Mouse (Mus musculus) thymus, postnatal 25 days (tissue): Measurements from ENCODE around the gene Mrfap1.

Experiments
- DNase-seq: peaks from one replicate; pipeline ENCODE4 v3.0.0; 2022

The Mrfap1 gene

DNA sequence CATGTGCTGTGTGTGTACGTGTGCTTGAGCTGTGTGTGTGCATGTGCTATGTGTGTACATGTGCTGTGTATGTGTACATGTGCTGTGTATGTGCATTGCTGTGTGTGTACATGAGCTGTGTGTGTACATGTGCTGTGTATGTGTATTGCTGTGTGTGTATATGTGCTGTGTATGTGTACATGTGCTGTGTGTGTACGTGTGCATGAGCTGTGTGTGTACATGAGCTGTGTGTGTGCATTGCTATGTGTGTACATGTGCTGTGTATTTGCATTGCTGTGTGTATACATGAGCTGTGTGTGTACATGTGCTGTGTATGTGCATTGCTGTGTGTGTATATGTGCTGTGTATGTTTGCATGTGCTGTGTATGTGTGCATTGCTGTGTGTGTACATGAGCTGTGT is 17.1 kb downstream of the Mrfap1 start:
- no peak for DNase-seq

- DNase-seq = no peak
Measured at GRCm38 (mm10) chr5:36778901-36779300, 17.7 kb downstream of the Mrfap1 start.

- no peak for DNase-seq
Measured at GRCm38 (mm10) chr5:36777186-36777585, 19.4 kb downstream of the Mrfap1 start.

GRCm38 (mm10) chr5:36776021-36776575 is 20.5 kb downstream of the Mrfap1 start:
- no peak for DNase-seq

- DNase-seq = no peak
Measured at GRCm38 (mm10) chr5:36775317-36775716, 21.3 kb downstream of the Mrfap1 start.

DNA sequence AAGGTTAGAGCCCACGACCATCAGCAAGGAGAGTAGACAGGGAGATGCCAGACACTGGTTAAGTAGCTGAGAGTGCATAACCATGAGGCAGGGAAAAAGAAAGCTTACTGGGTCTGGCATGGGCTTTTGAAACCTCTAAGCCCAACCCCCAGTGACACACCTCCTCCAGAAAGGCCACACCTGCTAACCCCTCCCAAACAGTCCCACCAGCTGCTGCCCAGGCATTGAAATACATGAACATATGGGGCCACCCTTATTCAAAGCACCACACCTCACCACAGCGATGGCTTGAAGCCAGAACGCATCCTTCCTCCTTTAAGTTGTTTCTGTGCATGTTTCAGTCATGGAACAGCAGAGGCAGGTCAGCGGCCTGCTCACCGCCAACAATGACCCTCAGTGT is 24.0 kb downstream of the Mrfap1 start:
- no peak for DNase-seq

DNA sequence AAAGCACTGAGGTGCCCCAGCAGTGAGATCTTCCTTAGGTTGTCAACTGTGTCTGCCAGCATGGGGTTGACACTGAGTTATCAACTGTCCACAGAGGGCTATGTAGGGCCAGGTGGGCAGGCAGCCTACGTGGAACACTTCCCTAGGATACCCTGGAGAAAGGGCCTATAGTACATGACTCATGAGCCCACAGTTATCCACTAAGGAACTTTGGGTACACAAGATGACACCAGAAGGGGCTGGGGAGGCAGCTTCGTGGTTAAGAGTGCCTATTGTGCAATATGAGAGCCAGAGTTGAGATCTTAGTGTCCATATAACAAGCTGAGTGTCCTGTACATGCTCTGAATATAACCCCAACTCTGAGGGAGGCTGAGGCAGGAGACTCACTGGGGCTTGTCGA is 27.0 kb downstream of the Mrfap1 start:
- no peak for DNase-seq

DNA sequence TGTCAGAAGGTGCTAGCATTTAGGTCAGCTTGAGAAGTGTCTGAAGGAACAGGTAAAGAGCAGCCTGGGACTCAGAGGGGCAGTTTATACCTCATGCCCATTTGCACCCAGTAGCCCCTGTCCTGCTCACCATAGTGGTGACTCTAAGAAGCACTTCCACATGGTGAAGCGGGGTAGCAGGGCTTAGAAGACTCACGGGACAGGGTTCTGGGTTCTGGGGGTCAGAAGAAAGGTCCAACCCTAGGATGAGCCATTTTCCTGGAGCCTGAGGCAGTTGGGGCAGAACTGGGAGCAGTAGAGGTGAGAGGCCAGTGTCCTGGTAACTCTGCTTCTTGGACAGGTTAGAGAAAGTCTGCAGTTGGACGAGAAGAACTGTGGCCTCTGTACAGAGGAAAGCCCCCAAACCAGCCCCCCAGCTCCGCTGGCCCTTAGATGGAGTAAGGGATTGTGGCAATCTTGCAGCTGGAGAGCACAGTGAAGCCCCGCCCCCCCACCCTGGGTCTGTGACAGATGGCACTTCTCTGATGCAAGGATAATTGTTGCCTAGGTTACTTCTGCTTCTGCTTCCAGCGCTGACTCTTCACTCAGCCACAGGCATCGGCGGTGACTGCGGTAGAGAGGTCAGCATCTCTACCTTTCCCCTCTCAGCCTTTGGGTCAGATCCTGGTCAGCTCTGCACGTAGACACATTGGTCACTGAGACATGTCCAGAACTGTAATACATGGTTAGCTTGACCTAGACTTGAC is 29.4 kb downstream of the Mrfap1 start:
- DNase-seq = no peak

GRCm38 (mm10) chr5:36759848-36760247 is 36.7 kb downstream of the Mrfap1 start:
- DNase-seq = no peak

- DNase-seq = no peak
Measured at GRCm38 (mm10) chr5:36757033-36757432, 39.5 kb downstream of the Mrfap1 start.

- DNase-seq = no peak
Measured at GRCm38 (mm10) chr5:36750119-36751078, 46.2 kb downstream of the Mrfap1 start.

- peak; percentile 85 for DNase-seq
Measured at GRCm38 (mm10) chr5:36748536-36749061, 48.0 kb downstream of the Mrfap1 start, which contains the start of gene Bloc1s4. TSS of gene Bloc1s4 (minus strand) at chr5:36748650.

DNA sequence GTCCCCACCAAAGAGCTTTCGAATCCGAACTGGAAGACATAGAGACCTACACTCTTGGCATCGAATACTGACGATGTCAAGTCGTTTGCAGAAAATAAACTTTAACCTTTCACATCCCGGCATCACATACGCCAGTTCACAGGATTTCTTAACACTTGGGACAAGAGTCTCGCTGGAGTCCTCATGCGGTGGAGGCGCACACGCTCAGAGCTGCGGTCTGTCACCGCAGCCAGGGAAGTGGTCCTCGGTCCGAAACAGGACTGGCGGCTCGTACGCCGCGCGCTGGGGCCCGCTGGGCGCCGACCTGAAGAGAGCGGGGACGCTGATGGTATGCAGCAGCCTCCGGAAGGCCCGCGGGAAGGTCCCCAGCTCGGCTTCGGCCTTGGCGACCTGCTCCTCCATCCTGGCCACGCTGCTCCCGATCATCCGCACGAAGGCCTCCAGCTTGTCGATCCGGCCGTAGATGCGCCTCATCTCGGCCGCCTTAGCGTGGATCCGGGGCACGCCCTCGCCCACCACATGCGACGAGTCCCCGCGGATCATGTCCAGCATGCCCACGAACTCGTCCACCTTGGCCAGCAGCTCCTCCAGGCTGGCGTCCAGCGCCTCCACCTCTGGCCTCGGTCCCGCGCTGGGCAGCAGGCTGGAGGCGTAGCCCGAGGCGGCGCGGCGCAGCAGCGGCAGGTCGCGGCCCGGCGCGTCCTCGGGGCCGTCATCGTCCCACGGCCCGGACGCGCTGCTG is 48.6 kb downstream of the Mrfap1 start:
- DNase-seq = peak; percentile 12

- no peak for DNase-seq
Measured at GRCm38 (mm10) chr5:36747071-36747470, 49.5 kb downstream of the Mrfap1 start.
